Mouse (Mus musculus) MEL (cell line): Measurements from ENCODE around the gene Shf.

Experiments
- CHD2 ChIP-seq: IDR thresholded peaks from 2 replicates; pipeline ENCODE4 v1.6.1; 2011; ENCODE audit warnings: low read length, improper control_type of control experiment
- CTCF ChIP-seq, 3 experiments: IDR thresholded peaks in 2 of 3; conservative IDR thresholded peaks in 1 of 3; 2 replicates each; pipeline ENCODE4 v1.5.1; 2011 to 2012; ENCODE audit warnings: low read length in 3 of 3, low read depth in 2 of 3, mild to moderate bottlenecking in 2 of 3, improper control_type of control experiment in 1 of 3, inconsistent platforms in 1 of 3, mixed read lengths in 1 of 3, moderate library complexity in 1 of 3; ENCODE audit not compliant: control insufficient read depth in 1 of 3, insufficient read depth in 1 of 3, poor library complexity in 1 of 3, severe bottlenecking in 1 of 3
- E2F4 ChIP-seq: IDR thresholded peaks from 2 replicates; pipeline ENCODE4 v1.6.1; 2011; ENCODE audit warnings: low read depth, low read length, improper control_type of control experiment, borderline replicate concordance
- EP300 ChIP-seq, 2 experiments: IDR thresholded peaks; 2 replicates each; pipeline ENCODE4 v1.6.1; 2011; ENCODE audit warnings: improper control_type of control experiment in 2 of 2, low read length in 2 of 2, low read depth in 1 of 2, mild to moderate bottlenecking in 1 of 2
- GATA1 ChIP-seq: IDR thresholded peaks from 2 replicates; pipeline ENCODE4 v1.6.1; 2011; ENCODE audit warnings: low read depth, low read length, improper control_type of control experiment
- HCFC1 ChIP-seq: IDR thresholded peaks from 2 replicates; pipeline ENCODE4 v1.6.1; 2012; ENCODE audit warnings: low read depth, mild to moderate bottlenecking, inconsistent platforms, low read length, improper control_type of control experiment, moderate library complexity
- MAZ ChIP-seq: IDR thresholded peaks from 2 replicates; pipeline ENCODE4 v1.6.1; 2012; ENCODE audit warnings: low read depth, mild to moderate bottlenecking, inconsistent platforms, low read length, improper control_type of control experiment
- POLR2A ChIP-seq, 2 experiments: IDR thresholded peaks; 2 replicates each; pipeline ENCODE4 v1.6.1; 2011 to 2012; ENCODE audit warnings: low read length in 2 of 2, mild to moderate bottlenecking in 2 of 2, control low read depth in 1 of 2, improper control_type of control experiment in 1 of 2, low read depth in 1 of 2, moderate library complexity in 1 of 2; ENCODE audit not compliant: control insufficient read depth in 1 of 2, insufficient read depth in 1 of 2, poor library complexity in 1 of 2
- TCF12 ChIP-seq: IDR thresholded peaks from 2 replicates; pipeline ENCODE4 v1.6.1; 2014; ENCODE audit warnings: low read depth, mild to moderate bottlenecking, inconsistent platforms, low read length, improper control_type of control experiment, moderate library complexity

GRCm38 (mm10) chr2:122352992-122353391 is 16.0 kb downstream of the Shf start:
- TF ChIP-seq CTCF (IDR thresholded peaks at IDR 0.05 in 2 of 3, conservative IDR thresholded peaks at IDR 0.05 in 1 of 3; ENCODE audit: control insufficient read depth in 1 of 3, insufficient read depth in 1 of 3, low read depth in 2 of 3, low read length in 3 of 3, poor library complexity in 1 of 3, severe bottlenecking in 1 of 3) (no peak), CHD2 (no peak), E2F4 (no peak), GATA1 (no peak), POLR2A (IDR thresholded peaks at IDR 0.05; ENCODE audit: control insufficient read depth in 1 of 2, insufficient read depth in 1 of 2, low read depth in 1 of 2, low read length in 2 of 2, poor library complexity in 1 of 2) (no peak), MAZ (no peak), EP300 (IDR thresholded peaks at IDR 0.05; ENCODE audit: low read depth in 1 of 2, low read length in 2 of 2) (no peak), TCF12 (no peak), HCFC1 (no peak)
